Mouse (Mus musculus): ENCODE data around the gene Trpm8. TPM values are rescaled to one million over a fixed set of nuclear protein-coding genes. Genes with fewer than 3 reads are reported as not detected.

Trpm8 gene
- polyA plus RNA-seq, 1 experiment from 2014 or later: 0.04 TPM

- no peak overlapping the region for H3K4me3 ChIP-seq (ENCODE audit: control insufficient read depth in 1 of 2, insufficient read depth in 1 of 2, low read depth in 1 of 2, low read length in 2 of 2)
- H3K9me3 ChIP-seq (ENCODE audit: control insufficient read depth, low read length): no peaks in the 10 kb centered on the region
- no peak overlapping the region for H3K4me2 ChIP-seq (ENCODE audit: low read length)
- WGBS: 83% methylated on average over 6 of the region's 6 CpGs
- peaks cover 91% of the 10 kb centered on the region for H3K36me3 ChIP-seq (ENCODE audit: control insufficient read depth, insufficient read depth, low read length)
- H3K27ac ChIP-seq (replicated peaks in 1 of 2; ENCODE audit: control insufficient read depth in 1 of 2, insufficient read depth in 1 of 2, low read depth in 2 of 2, low read length in 2 of 2): no peak overlapping the region
- no peak overlapping the region for H3K9ac ChIP-seq (ENCODE audit: low read length)
- no peaks in the 10 kb centered on the region for H3K27me3 ChIP-seq (ENCODE audit: control insufficient read depth, insufficient read depth, low read length)
- no peak for ATAC-seq (ENCODE audit: insufficient number of reproducible peaks, insufficient read depth, low FRiP score, low read depth)
- peaks cover 0 to 7% of the 10 kb centered on the region in 2 experiments; a peak in 1 of 4 replicates for H3K4me1 ChIP-seq (ENCODE audit: control insufficient read depth in 2 of 2, insufficient read depth in 2 of 2, low read length in 2 of 2)
Measured at GRCm38 (mm10) chr1:88268070-88268469, 9.4 kb upstream of the Trpm8 start.

DNA sequence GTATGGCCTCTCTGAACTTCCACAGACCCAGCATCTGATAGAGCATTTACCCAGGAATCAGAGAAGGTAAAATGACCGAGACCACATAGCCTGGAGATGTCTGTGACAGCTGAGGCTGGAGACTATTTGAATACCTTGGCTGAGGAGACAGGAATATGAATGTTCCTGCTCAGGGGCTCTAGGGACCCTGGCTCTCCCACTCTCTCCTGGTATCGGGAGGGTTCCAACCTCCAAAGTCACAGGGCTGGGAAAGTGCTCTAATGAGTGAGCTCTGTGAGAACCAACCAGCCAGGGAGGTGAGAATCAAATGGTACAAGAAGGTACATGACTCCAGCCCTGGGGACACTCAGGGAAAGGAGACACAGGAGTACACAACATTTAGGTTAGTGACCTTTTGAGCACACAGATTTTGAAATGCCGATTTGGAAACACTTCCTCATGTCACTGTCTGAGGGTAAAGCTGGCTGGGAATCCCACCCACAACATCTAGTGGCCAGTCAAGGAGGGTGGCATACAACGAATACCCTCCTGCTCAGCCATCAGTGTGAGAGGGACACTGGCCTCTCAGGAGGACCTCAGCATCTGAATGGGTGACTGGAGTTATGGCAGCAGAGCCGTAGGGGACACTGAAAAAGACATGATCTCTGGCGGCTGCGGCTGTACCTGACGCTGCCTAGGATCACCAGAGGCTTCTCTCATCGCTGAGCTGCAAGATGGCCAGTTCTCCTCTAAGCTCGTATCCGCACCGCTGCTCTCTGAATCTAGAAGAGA, 7.7 kb upstream of the Trpm8 start:
- Histone ChIP-seq H3K9ac (ENCODE audit: low read length) (no peak overlapping the region), H3K36me3 (ENCODE audit: control insufficient read depth, insufficient read depth, low read length) (peaks cover 91% of the 10 kb centered on the region), H3K27ac (replicated peaks in 1 of 2; ENCODE audit: control insufficient read depth in 1 of 2, insufficient read depth in 1 of 2, low read depth in 2 of 2, low read length in 2 of 2) (no peak overlapping the region), H3K4me1 (ENCODE audit: control insufficient read depth in 2 of 2, insufficient read depth in 2 of 2, low read length in 2 of 2) (peaks cover 0 to 8% of the 10 kb centered on the region in 2 experiments; a peak in 2 of 4 replicates), H3K9me3 (ENCODE audit: control insufficient read depth, low read length) (no peaks in the 10 kb centered on the region), H3K4me2 (ENCODE audit: low read length) (no peak overlapping the region), H3K4me3 (ENCODE audit: control insufficient read depth in 1 of 2, insufficient read depth in 1 of 2, low read depth in 1 of 2, low read length in 2 of 2) (no peak overlapping the region), H3K27me3 (ENCODE audit: control insufficient read depth, insufficient read depth, low read length) (no peaks in the 10 kb centered on the region)
- ATAC-seq (ENCODE audit: insufficient number of reproducible peaks, insufficient read depth, low FRiP score, low read depth): no peak
- WGBS: 87% methylated on average over 12 of the region's 12 CpGs

GRCm38 (mm10) chr1:88272851-88273250, 4.6 kb upstream of the Trpm8 start:
- no peaks in the 10 kb centered on the region for H3K9me3 ChIP-seq (ENCODE audit: control insufficient read depth, low read length)
- 65% methylated on average over 4 of the region's 4 CpGs for WGBS

GRCm38 (mm10) chr1:88273326-88273725, 4.1 kb upstream of the Trpm8 start:
- H3K27me3 ChIP-seq (ENCODE audit: control insufficient read depth, insufficient read depth, low read length): no peaks in the 10 kb centered on the region
- WGBS: 94% methylated on average over 3 of the region's 3 CpGs
- peaks cover 69% of the 10 kb centered on the region for H3K36me3 ChIP-seq (ENCODE audit: control insufficient read depth, insufficient read depth, low read length)
- H3K9ac ChIP-seq (ENCODE audit: low read length): no peak overlapping the region
- H3K4me2 ChIP-seq (ENCODE audit: low read length): no peak overlapping the region
- ATAC-seq (ENCODE audit: insufficient number of reproducible peaks, insufficient read depth, low FRiP score, low read depth): no peak
- H3K4me3 ChIP-seq (ENCODE audit: control insufficient read depth in 1 of 2, insufficient read depth in 1 of 2, low read depth in 1 of 2, low read length in 2 of 2): no peak overlapping the region
- no peak overlapping the region for H3K27ac ChIP-seq (replicated peaks in 1 of 2; ENCODE audit: control insufficient read depth in 1 of 2, insufficient read depth in 1 of 2, low read depth in 2 of 2, low read length in 2 of 2)
- H3K4me1 ChIP-seq (ENCODE audit: control insufficient read depth in 2 of 2, insufficient read depth in 2 of 2, low read length in 2 of 2): peaks cover 5 to 23% of the 10 kb centered on the region in 2 experiments; a peak in 3 of 4 replicates
- H3K9me3 ChIP-seq (ENCODE audit: control insufficient read depth, low read length): no peaks in the 10 kb centered on the region

More at GRCm38 (mm10) chr1:88272851-88273250, 4.6 kb upstream of the Trpm8 start:
- Histone ChIP-seq H3K4me2 (ENCODE audit: low read length) (no peak overlapping the region), H3K36me3 (ENCODE audit: control insufficient read depth, insufficient read depth, low read length) (peaks cover 73% of the 10 kb centered on the region), H3K27me3 (ENCODE audit: control insufficient read depth, insufficient read depth, low read length) (no peaks in the 10 kb centered on the region), H3K9ac (ENCODE audit: low read length) (no peak overlapping the region), H3K4me1 (ENCODE audit: control insufficient read depth in 2 of 2, insufficient read depth in 2 of 2, low read length in 2 of 2) (peaks cover 5 to 23% of the 10 kb centered on the region in 2 experiments; a peak in 3 of 4 replicates), H3K4me3 (ENCODE audit: control insufficient read depth in 1 of 2, insufficient read depth in 1 of 2, low read depth in 1 of 2, low read length in 2 of 2) (no peak overlapping the region), H3K27ac (replicated peaks in 1 of 2; ENCODE audit: control insufficient read depth in 1 of 2, insufficient read depth in 1 of 2, low read depth in 2 of 2, low read length in 2 of 2) (no peak overlapping the region)
- no peak for ATAC-seq (ENCODE audit: insufficient number of reproducible peaks, insufficient read depth, low FRiP score, low read depth)

DNA sequence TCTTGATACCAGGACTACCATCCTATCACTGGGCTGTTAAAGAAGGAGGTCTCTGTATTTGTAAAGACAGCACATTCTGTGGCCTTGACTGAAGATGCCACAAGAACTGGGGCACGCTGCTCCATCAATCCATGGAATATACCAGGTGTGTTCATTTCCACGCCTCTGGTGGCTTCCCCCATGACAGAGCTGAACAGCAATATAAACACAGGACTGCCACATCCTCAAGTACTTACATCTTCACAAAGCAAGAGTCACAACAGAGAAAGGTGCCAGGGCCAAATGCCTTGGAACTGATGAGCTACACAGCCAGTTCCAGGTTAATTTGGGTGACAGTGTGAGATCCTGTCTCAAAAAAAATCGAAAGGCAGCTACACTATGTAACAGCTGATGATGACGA, 3.6 kb upstream of the Trpm8 start:
- Histone ChIP-seq H3K9ac (ENCODE audit: low read length) (no peak overlapping the region), H3K36me3 (ENCODE audit: control insufficient read depth, insufficient read depth, low read length) (peaks cover 64% of the 10 kb centered on the region), H3K4me2 (ENCODE audit: low read length) (no peak overlapping the region), H3K9me3 (ENCODE audit: control insufficient read depth, low read length) (no peaks in the 10 kb centered on the region), H3K4me3 (ENCODE audit: control insufficient read depth in 1 of 2, insufficient read depth in 1 of 2, low read depth in 1 of 2, low read length in 2 of 2) (no peak overlapping the region), H3K27ac (replicated peaks in 1 of 2; ENCODE audit: control insufficient read depth in 1 of 2, insufficient read depth in 1 of 2, low read depth in 2 of 2, low read length in 2 of 2) (no peak overlapping the region), H3K4me1 (ENCODE audit: control insufficient read depth in 2 of 2, insufficient read depth in 2 of 2, low read length in 2 of 2) (peaks cover 5 to 23% of the 10 kb centered on the region in 2 experiments; a peak in 3 of 4 replicates), H3K27me3 (ENCODE audit: control insufficient read depth, insufficient read depth, low read length) (no peaks in the 10 kb centered on the region)
- WGBS: 80% methylated on average over 4 of the region's 4 CpGs
- ATAC-seq (ENCODE audit: insufficient number of reproducible peaks, insufficient read depth, low FRiP score, low read depth): no peak

- Histone ChIP-seq H3K4me1 (ENCODE audit: control insufficient read depth in 2 of 2, insufficient read depth in 2 of 2, low read length in 2 of 2) (peaks cover 5 to 23% of the 10 kb centered on the region in 2 experiments; a peak in 3 of 4 replicates), H3K36me3 (ENCODE audit: control insufficient read depth, insufficient read depth, low read length) (peaks cover 57% of the 10 kb centered on the region), H3K9ac (ENCODE audit: low read length) (no peak overlapping the region), H3K9me3 (ENCODE audit: control insufficient read depth, low read length) (no peaks in the 10 kb centered on the region), H3K27me3 (ENCODE audit: control insufficient read depth, insufficient read depth, low read length) (no peaks in the 10 kb centered on the region), H3K4me3 (ENCODE audit: control insufficient read depth in 1 of 2, insufficient read depth in 1 of 2, low read depth in 1 of 2, low read length in 2 of 2) (no peak overlapping the region), H3K4me2 (ENCODE audit: low read length) (no peak overlapping the region), H3K27ac (replicated peaks in 1 of 2; ENCODE audit: control insufficient read depth in 1 of 2, insufficient read depth in 1 of 2, low read depth in 2 of 2, low read length in 2 of 2) (no peak overlapping the region)
- WGBS: 72% methylated on average over 11 of the region's 11 CpGs
- no peak for ATAC-seq (ENCODE audit: insufficient number of reproducible peaks, insufficient read depth, low FRiP score, low read depth)
Measured at GRCm38 (mm10) chr1:88274371-88275077, 2.9 kb upstream of the Trpm8 start.

GRCm38 (mm10) chr1:88275078-88275680, 2.3 kb upstream of the Trpm8 start:
- WGBS: 69% methylated on average over 13 of the region's 13 CpGs
- no peak for ATAC-seq (ENCODE audit: insufficient number of reproducible peaks, insufficient read depth, low FRiP score, low read depth)
- no peak overlapping the region for H3K4me3 ChIP-seq (ENCODE audit: control insufficient read depth in 1 of 2, insufficient read depth in 1 of 2, low read depth in 1 of 2, low read length in 2 of 2)
- peaks cover 5 to 23% of the 10 kb centered on the region in 2 experiments; a peak in 3 of 4 replicates for H3K4me1 ChIP-seq (ENCODE audit: control insufficient read depth in 2 of 2, insufficient read depth in 2 of 2, low read length in 2 of 2)
- H3K9ac ChIP-seq (ENCODE audit: low read length): peak overlapping the region; percentile 80
- no peaks in the 10 kb centered on the region for H3K9me3 ChIP-seq (ENCODE audit: control insufficient read depth, low read length)
- peak overlapping the region; percentile 65 for H3K4me2 ChIP-seq (ENCODE audit: low read length)
- no peaks in the 10 kb centered on the region for H3K27me3 ChIP-seq (ENCODE audit: control insufficient read depth, insufficient read depth, low read length)
- H3K27ac ChIP-seq (replicated peaks in 1 of 2; ENCODE audit: control insufficient read depth in 1 of 2, insufficient read depth in 1 of 2, low read depth in 2 of 2, low read length in 2 of 2): no peak overlapping the region
- H3K36me3 ChIP-seq (ENCODE audit: control insufficient read depth, insufficient read depth, low read length): peaks cover 50% of the 10 kb centered on the region
